Mouse (Mus musculus) heart, postnatal 25 days (tissue): ENCODE results near the gene Olfr658. TPM values are rescaled to one million over a fixed set of nuclear protein-coding genes. Genes with fewer than 3 reads are reported as not detected.

Experiments
- DNase-seq: peaks from one replicate; pipeline ENCODE4 v3.0.0; 2022; ENCODE audit warnings: low spot score
- intact Hi-C: fragments of 180-260 bp; cut with DNase I; formaldehyde crosslinking; loops from one replicate; pipeline ENCODE4 v1.15.1; 2025
- total RNA-seq, 2 experiments: library from RNA; stranded (reverse); gene quantifications; 2 replicates each; pipeline ENCODE4 v1.2.3; 2021

Gene Olfr658
- total RNA-seq, result not detected

GRCm38 (mm10) chr7:104646841-104647482 lies at the start of gene Olfr658:
Olfr658 (minus strand) TSS chr7:104647305.
- intact Hi-C loops, result no loop called here
- DNase-seq, result no peak

DNA sequence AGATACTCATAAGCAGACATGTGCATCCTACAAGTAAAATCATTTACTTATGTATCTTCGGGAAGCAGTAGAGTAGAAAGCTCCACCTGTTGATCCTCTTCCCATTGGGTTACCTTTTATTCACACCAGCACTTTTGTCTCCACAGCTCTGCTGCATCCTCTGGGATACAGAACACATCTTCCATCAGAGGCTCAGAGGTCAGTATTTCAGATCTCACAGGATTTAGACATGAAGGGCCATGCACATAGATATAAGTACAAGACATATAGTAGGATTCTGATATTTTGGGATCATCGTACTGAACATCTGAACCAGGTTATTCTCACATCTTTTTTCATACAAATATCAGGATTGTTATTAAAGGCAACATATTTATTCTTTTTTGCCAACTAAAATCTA lies 39.1 kb upstream of the Olfr658 start, which contains the start of gene Olfr661:
Olfr661 (plus strand) TSS at position 301 of the 400 bp plus-strand sequence.
- intact Hi-C loops, result no loop called here
- DNase-seq, result no peak

- no peak for DNase-seq
- intact Hi-C loops, result no loop called here
Observed at GRCm38 (mm10) chr7:104666453-104666852, 19.3 kb upstream of the Olfr658 start, which contains the start of gene Olfr659. Olfr659 (plus strand) TSS chr7:104666753.

GRCm38 (mm10) chr7:104624494-104624893 lies 22.6 kb downstream of the Olfr658 start, which contains the start of gene Olfr657:
Olfr657 (plus strand) TSS chr7:104624794.
- intact Hi-C loops, result no loop called here
- no peak for DNase-seq

DNA sequence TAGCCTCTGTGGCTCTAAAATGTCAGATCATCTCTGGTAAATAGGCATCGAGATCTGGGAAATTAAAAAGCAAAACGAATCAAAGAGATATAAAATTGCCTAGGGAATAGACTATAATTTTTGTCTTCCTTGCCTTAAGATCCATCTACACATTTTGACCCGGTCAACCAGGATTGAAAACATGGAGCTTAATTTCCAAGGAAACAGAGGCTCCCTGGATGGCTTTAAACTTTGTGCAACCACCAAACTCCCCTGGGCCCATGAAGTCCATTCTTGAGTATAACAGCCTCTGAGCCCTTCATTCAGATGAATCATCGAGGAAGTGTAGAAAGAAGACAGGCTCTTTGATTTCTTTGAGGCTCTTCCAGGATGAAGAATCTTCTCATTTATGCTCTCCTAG lies 33.5 kb downstream of the Olfr658 start, which contains the start of gene Olfr656:
Olfr656 (plus strand) TSS at position 301 of the 400 bp plus-strand sequence.
- intact Hi-C loops, result no loop called here
- DNase-seq, result no peak

DNA sequence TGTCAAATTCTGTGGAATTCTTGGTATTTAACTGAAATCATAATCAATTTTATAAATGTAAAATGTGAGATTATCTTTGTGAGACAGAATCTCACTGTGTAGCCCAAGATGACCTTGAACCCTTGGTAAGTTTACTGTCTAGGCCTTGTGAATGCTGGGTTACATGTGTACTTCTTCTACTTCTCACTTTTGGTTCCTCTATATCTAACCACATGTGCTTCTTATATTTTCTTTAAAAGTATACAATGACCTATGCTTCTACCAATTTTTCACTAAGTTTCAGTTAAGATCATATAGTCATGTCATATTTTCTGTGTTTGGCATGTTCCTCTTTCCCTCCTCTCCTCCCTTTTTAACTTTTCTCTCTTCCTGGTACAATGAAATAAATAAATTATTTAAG lies 42.4 kb downstream of the Olfr658 start:
- DNase-seq, result no peak
- intact Hi-C loops, result no loop called here

- DNase-seq, result no peak
Observed at GRCm38 (mm10) chr7:104603173-104603572, 43.9 kb downstream of the Olfr658 start.

DNA sequence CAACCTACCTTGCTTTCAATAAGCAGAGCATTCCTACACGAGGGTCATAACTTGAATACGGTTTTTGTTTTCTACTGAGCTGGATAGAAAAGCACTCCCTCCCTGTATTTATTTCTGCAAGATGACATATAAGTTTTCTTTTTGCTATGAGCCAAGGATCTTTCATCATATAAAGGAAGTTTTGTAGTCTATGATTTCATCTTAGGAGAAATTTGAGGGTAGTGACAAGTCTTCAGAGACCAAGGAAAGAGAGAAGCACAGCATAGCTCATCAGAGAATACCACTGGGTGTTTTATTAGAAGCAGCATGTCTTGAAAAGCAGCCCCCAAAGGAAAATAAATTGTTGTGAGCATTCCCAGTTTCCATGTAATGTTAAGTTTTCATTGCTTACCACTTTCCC lies 45.4 kb downstream of the Olfr658 start, which contains the start of gene Olfr655:
Olfr655 (minus strand) TSS at position 101 of the 400 bp plus-strand sequence.
- intact Hi-C loops, result no loop called here
- no peak for DNase-seq

More at GRCm38 (mm10) chr7:104603173-104603572, 43.9 kb downstream of the Olfr658 start:
- intact Hi-C loops, result no loop called here

Other genes starting within 250 kb of the Olfr658 start
- not detected for gene Trim30c, start 246.5 kb downstream of the Olfr658 start, total RNA-seq
- gene Trim30a, start 182.1 kb downstream of the Olfr658 start, total RNA-seq, result 1 to 10 TPM; 3.5 to 4.0 TPM
- under 1 TPM; 0.36 to 0.57 TPM for gene Trim30d, start 139.5 kb downstream of the Olfr658 start, total RNA-seq
- not detected for gene Olfr651, start 97.2 kb downstream of the Olfr658 start, total RNA-seq
- gene Olfr652, start 86.4 kb downstream of the Olfr658 start, total RNA-seq, result not detected
- not detected for gene Olfr653, start 70.0 kb downstream of the Olfr658 start, total RNA-seq
- gene Olfr654, start 60.3 kb downstream of the Olfr658 start, total RNA-seq, result not detected
- gene Olfr655, start 45.5 kb downstream of the Olfr658 start, total RNA-seq, result not detected
- gene Olfr656, start 33.4 kb downstream of the Olfr658 start, total RNA-seq, result not detected
- not detected for gene Olfr657, start 22.5 kb downstream of the Olfr658 start, total RNA-seq
- gene Olfr659, start 19.4 kb upstream of the Olfr658 start, total RNA-seq, result not detected
- gene Olfr661, start 39.2 kb upstream of the Olfr658 start, total RNA-seq, result not detected
- gene Usp17le, start 130.2 kb upstream of the Olfr658 start, total RNA-seq, result not detected
- gene Usp17lb, start 195.3 kb upstream of the Olfr658 start, total RNA-seq, result not detected
- gene Usp17la, start 209.7 kb upstream of the Olfr658 start, total RNA-seq, result not detected
- gene Olfr665, start 230.7 kb upstream of the Olfr658 start, total RNA-seq, result not detected
- gene Olfr666, start 248.6 kb upstream of the Olfr658 start, total RNA-seq, result not detected